Mouse (Mus musculus): ENCODE data around the gene Mmp23.

DNA sequence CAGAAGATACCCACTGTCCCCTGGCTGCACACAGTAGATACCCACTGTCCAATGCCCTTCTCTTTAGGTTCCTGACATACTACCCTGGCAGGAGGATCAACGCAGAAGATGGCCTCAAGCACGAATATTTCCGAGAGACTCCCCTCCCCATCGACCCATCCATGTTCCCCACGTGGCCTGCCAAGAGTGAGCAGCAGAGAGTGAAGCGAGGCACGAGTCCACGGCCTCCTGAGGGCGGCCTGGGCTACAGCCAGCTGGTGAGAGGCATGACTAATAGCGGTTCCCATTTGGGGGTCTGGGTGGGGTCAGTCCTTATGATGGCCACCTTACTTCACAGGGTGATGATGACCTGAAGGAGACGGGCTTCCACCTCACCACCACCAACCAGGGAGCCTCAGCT is 3.8 kb downstream of the Mmp23 start:
- TF ChIP-seq POLR2A (IDR thresholded peaks at IDR 0.05; ENCODE audit: borderline replicate concordance, low read depth, low read length) (no peak), CTCF (IDR thresholded peaks at IDR 0.05; ENCODE audit: low read depth, low read length) (no peak)

Data from bone marrow macrophage, adult 2 months (primary cell).